Comparison of ENCODE assay signal across 11 mouse cellular contexts in genomic region chr16:95766181-95766580, GRCm38 (mm10).
"Had no signal": no experiment of that assay in that cellular context is flagged by ENCODE, and none has a peak within 500 bp of the region (broad histone marks: within the 10 kb centered on the region; RNA-seq: fewer than 3 reads in every experiment).

No protein-coding gene starts in this region.

- H3K9ac ChIP-seq: kidney, embryonic 15.5 days; liver, embryonic 13.5 days; midbrain, embryonic 12.5 days had no signal

- ATAC-seq: midbrain, embryonic 16.5 days had no signal

- DNase-seq: kidney, adult 8-10 months; kidney, postnatal 10 days; kidney, postnatal 36 days; liver, embryonic 13.5 days; lung, adult 2 months; thymus, adult 18-20 months; thymus, postnatal 36 days had no signal

- H3K4me2 ChIP-seq: kidney, embryonic 15.5 days; liver, embryonic 13.5 days; midbrain, embryonic 12.5 days had no signal

- H3K27ac ChIP-seq: kidney, embryonic 15.5 days; liver, embryonic 13.5 days; macrophage; midbrain, embryonic 12.5 days had no signal

- H3K9me3 ChIP-seq: kidney, embryonic 15.5 days; liver, embryonic 13.5 days; midbrain, embryonic 12.5 days had no signal

- H3K27me3 ChIP-seq: kidney, embryonic 15.5 days; liver, embryonic 13.5 days; midbrain, embryonic 12.5 days had no signal

- H3K36me3 ChIP-seq: kidney, embryonic 15.5 days; liver, embryonic 13.5 days; midbrain, embryonic 12.5 days had no signal

- H3K4me3 ChIP-seq: kidney, embryonic 15.5 days; liver, embryonic 13.5 days; midbrain, embryonic 12.5 days had no signal
